Mouse (Mus musculus) stomach, postnatal 0 days (tissue): ENCODE results near the gene Exoc5.

ENCODE experiments used
- CTCF ChIP-seq: IDR thresholded peaks from 2 replicates; pipeline ENCODE4 v1.5.1; 2016; ENCODE audit warnings: antibody characterized with exemption, low read depth, mild to moderate bottlenecking, moderate library complexity
- EP300 ChIP-seq: optimal IDR thresholded peaks from 2 replicates; pipeline ENCODE3; 2016; ENCODE audit warnings: antibody characterized with exemption

GRCm38 (mm10) chr14:49072837-49073236 is 6.4 kb upstream of the Exoc5 start:
- TF ChIP-seq CTCF (no peak), EP300 (no peak)
